Mouse (Mus musculus): Measurements from ENCODE around the gene Reep1. TPM values are rescaled to one million over a fixed set of nuclear protein-coding genes. Genes with fewer than 3 reads are reported as not detected.

Reep1 gene
- 0.53 and 0.73 TPM in 2 replicates for total RNA-seq (2017)

GRCm38 (mm10) chr6:71707511-71708501 lies at the start of gene Reep1:
Gene Reep1 (plus strand): TSS chr6:71707561.
- ATAC-seq (replicated peaks; ENCODE audit: low read depth, poor library complexity, severe bottlenecking): peak; percentile 83

GRCm38 (mm10) chr6:71658290-71658689 lies 49.1 kb upstream of the Reep1 start:
- ATAC-seq (replicated peaks; ENCODE audit: low read depth, poor library complexity, severe bottlenecking): no peak

- no peak for ATAC-seq (replicated peaks; ENCODE audit: low read depth, poor library complexity, severe bottlenecking)
Measured at GRCm38 (mm10) chr6:71664511-71664910, 42.9 kb upstream of the Reep1 start.

GRCm38 (mm10) chr6:71673166-71673565 lies 34.2 kb upstream of the Reep1 start:
- ATAC-seq (replicated peaks; ENCODE audit: low read depth, poor library complexity, severe bottlenecking): no peak

- no peak for ATAC-seq (replicated peaks; ENCODE audit: low read depth, poor library complexity, severe bottlenecking)
Measured at GRCm38 (mm10) chr6:71678891-71679290, 28.5 kb upstream of the Reep1 start.

- no peak for ATAC-seq (replicated peaks; ENCODE audit: low read depth, poor library complexity, severe bottlenecking)
Measured at GRCm38 (mm10) chr6:71695150-71695549, 12.2 kb upstream of the Reep1 start.

GRCm38 (mm10) chr6:71695599-71695998 lies 11.8 kb upstream of the Reep1 start:
- ATAC-seq (replicated peaks; ENCODE audit: low read depth, poor library complexity, severe bottlenecking): no peak

GRCm38 (mm10) chr6:71706871-71707270 lies 490 bp upstream of the Reep1 start:
- ATAC-seq (replicated peaks; ENCODE audit: low read depth, poor library complexity, severe bottlenecking): no peak

GRCm38 (mm10) chr6:71708528-71708927 lies 1.2 kb downstream of the Reep1 start:
- ATAC-seq (replicated peaks; ENCODE audit: low read depth, poor library complexity, severe bottlenecking): no peak

- ATAC-seq (replicated peaks; ENCODE audit: low read depth, poor library complexity, severe bottlenecking): no peak
Measured at GRCm38 (mm10) chr6:71710323-71710722, 3.0 kb downstream of the Reep1 start.

GRCm38 (mm10) chr6:71711201-71711600 lies 3.8 kb downstream of the Reep1 start:
- no peak for ATAC-seq (replicated peaks; ENCODE audit: low read depth, poor library complexity, severe bottlenecking)

GRCm38 (mm10) chr6:71713532-71713931 lies 6.2 kb downstream of the Reep1 start:
- ATAC-seq (replicated peaks; ENCODE audit: low read depth, poor library complexity, severe bottlenecking): peak; percentile 50; the same call in 1 of the 2 replicates

- ATAC-seq (replicated peaks; ENCODE audit: low read depth, poor library complexity, severe bottlenecking): no peak
Measured at GRCm38 (mm10) chr6:71715006-71715405, 7.6 kb downstream of the Reep1 start.

- ATAC-seq (replicated peaks; ENCODE audit: low read depth, poor library complexity, severe bottlenecking): no peak
Measured at GRCm38 (mm10) chr6:71716434-71716833, 9.1 kb downstream of the Reep1 start.

GRCm38 (mm10) chr6:71718322-71718721 lies 11.0 kb downstream of the Reep1 start:
- ATAC-seq (replicated peaks; ENCODE audit: low read depth, poor library complexity, severe bottlenecking): peak; percentile 58

- ATAC-seq (replicated peaks; ENCODE audit: low read depth, poor library complexity, severe bottlenecking): no peak
Measured at GRCm38 (mm10) chr6:71719302-71719701, 11.9 kb downstream of the Reep1 start.

- ATAC-seq (replicated peaks; ENCODE audit: low read depth, poor library complexity, severe bottlenecking): no peak
Measured at GRCm38 (mm10) chr6:71722988-71723387, 15.6 kb downstream of the Reep1 start.

- ATAC-seq (replicated peaks; ENCODE audit: low read depth, poor library complexity, severe bottlenecking): no peak
Measured at GRCm38 (mm10) chr6:71723555-71723954, 16.2 kb downstream of the Reep1 start.

GRCm38 (mm10) chr6:71726710-71727109 lies 19.3 kb downstream of the Reep1 start:
- no peak for ATAC-seq (replicated peaks; ENCODE audit: low read depth, poor library complexity, severe bottlenecking)

GRCm38 (mm10) chr6:71728306-71728705 lies 20.9 kb downstream of the Reep1 start:
- ATAC-seq (replicated peaks; ENCODE audit: low read depth, poor library complexity, severe bottlenecking): no peak

- ATAC-seq (replicated peaks; ENCODE audit: low read depth, poor library complexity, severe bottlenecking): no peak
Measured at GRCm38 (mm10) chr6:71734910-71735599, 27.7 kb downstream of the Reep1 start.
